Mouse (Mus musculus) G1E (cell line): ENCODE results near the gene Plcb4. TPM values are rescaled to one million over a fixed set of nuclear protein-coding genes. Genes with fewer than 3 reads are reported as not detected.

ENCODE experiments used
- ATAC-seq: 2 replicates; pipeline ENCODE4 v1.8.0; 2016; ENCODE audit warnings: mild to moderate bottlenecking; ENCODE audit not compliant: insufficient number of reproducible peaks, poor library complexity, low FRiP score, severe bottlenecking; ENCODE audit errors: extremely low read depth
- DNase-seq: peaks from one replicate; pipeline ENCODE4 v3.0.0; 2012; ENCODE audit warnings: low spot score
- H3K27me3 ChIP-seq: 2 replicates; pipeline ENCODE4 v1.6.1; 2012; ENCODE audit warnings: mild to moderate bottlenecking, low read length, inconsistent platforms; ENCODE audit not compliant: insufficient read depth
- H3K36me3 ChIP-seq: replicated peaks from 2 replicates; pipeline ENCODE3; 2012; ENCODE audit warnings: mild to moderate bottlenecking, inconsistent platforms
- H3K4me1 ChIP-seq: 2 replicates; pipeline ENCODE4 v1.6.1; 2012; ENCODE audit warnings: low read depth, low read length, inconsistent platforms, mixed read lengths; ENCODE audit not compliant: insufficient read depth
- H3K4me3 ChIP-seq: 2 replicates; pipeline ENCODE4 v1.5.1; 2012; ENCODE audit warnings: low read depth, mild to moderate bottlenecking, inconsistent platforms, low read length, moderate library complexity, mixed read lengths
- H3K9me3 ChIP-seq: replicated peaks from 2 replicates; pipeline ENCODE4 v1.6.1; 2012; ENCODE audit warnings: inconsistent platforms
- CTCF ChIP-seq: IDR thresholded peaks from 2 replicates; pipeline ENCODE4 v1.5.1; 2012; ENCODE audit warnings: low read depth, low read length, inconsistent platforms, mixed read lengths
- GATA1 ChIP-seq: IDR thresholded peaks from 2 replicates; pipeline ENCODE4 v1.6.1; 2012; ENCODE audit warnings: borderline replicate concordance, low read length, inconsistent platforms, mixed read lengths
- GATA2 ChIP-seq: IDR thresholded peaks from 2 replicates; pipeline ENCODE4 v1.6.1; 2012; ENCODE audit warnings: low read depth, low read length, inconsistent platforms, borderline replicate concordance
- POLR2AphosphoS5 ChIP-seq: IDR thresholded peaks from 2 replicates; pipeline ENCODE4 v1.6.1; 2012; ENCODE audit warnings: low read depth, low read length, inconsistent platforms; ENCODE audit not compliant: insufficient replicate concordance
- TAL1 ChIP-seq: conservative IDR thresholded peaks from 2 replicates; pipeline ENCODE4 v1.6.1; 2012; ENCODE audit warnings: low read depth, low read length, inconsistent platforms, mixed read lengths
- polyA plus RNA-seq: library from polyadenylated mRNA; stranded (reverse); fragments of >175 nt; gene quantifications from 2 replicates; pipeline ENCODE4 v1.2.3, GENCODE M21; 2012
- total RNA-seq, 2 experiments: library from RNA; stranded (forward) in 1 of 2; stranded (reverse) in 1 of 2; fragments of 200-1000 nt in 1 of 2; fragments of >200 nt in 1 of 2; fragmentation: Nextera tagmentation in 1 of 2; gene quantifications; 2 replicates each; pipeline ENCODE4 v1.2.3; 2014 to 2017

Gene Plcb4
- total and polyA plus RNA-seq, 3 experiments: 0.27 TPM; not detected in 2

DNA sequence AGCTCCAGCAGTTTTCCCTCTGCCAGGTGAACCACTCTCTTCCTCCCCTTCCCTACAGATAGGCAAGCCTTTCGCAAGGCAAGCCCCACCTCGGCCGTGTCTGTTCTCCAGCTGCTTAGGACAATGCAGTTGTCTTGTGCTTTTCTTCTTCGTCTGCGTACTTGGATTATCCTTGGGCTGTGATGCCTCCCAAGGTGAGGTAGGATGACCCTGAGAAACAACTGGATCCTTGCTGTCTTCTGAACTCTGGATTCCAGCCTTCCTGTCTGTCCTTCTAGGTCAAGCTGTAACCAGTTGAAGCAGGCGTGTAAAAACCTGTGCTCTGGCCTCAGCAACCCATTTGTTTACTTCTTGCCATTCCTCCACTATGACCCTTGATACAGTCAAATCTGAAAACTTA, 122.6 kb downstream of the Plcb4 start:
- DNase-seq (no peak), ATAC-seq (no peak)
- no peaks in the 10 kb centered on the region for H3K4me1 ChIP-seq
- no peaks in the 10 kb centered on the region for H3K36me3 ChIP-seq
- no peak for TF ChIP-seq CTCF
- TF ChIP-seq POLR2AphosphoS5: no peak
- TF ChIP-seq GATA2: no peak
- TF ChIP-seq GATA1: no peak
- no peak for TF ChIP-seq TAL1
- no peak overlapping the region for H3K4me3 ChIP-seq
- H3K9me3 ChIP-seq: peaks cover 21% of the 10 kb centered on the region
- no peaks in the 10 kb centered on the region for H3K27me3 ChIP-seq

DNA sequence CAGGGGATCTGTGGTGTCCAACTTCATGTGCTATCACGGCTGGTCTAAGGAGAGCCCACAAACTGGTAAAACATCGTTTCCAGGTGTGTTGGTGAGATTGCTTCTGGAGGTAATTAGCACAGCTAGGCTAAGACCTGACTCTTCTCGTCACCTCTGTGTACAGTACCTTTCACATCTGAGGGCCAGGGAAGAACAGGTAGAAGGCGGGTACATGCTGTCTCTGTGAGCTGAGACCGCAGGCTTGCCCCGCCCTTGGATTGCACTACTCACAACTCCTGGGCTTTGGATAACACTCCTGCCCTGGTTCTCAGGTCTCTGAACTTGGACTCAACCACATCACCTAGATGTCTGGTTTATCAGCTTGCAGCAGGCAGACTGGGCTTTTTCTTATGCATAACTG, 128.6 kb downstream of the Plcb4 start:
- TF ChIP-seq POLR2AphosphoS5 (no peak), TAL1 (no peak), GATA2 (no peak), GATA1 (no peak), CTCF (no peak)
- Histone ChIP-seq H3K27me3 (no peaks in the 10 kb centered on the region), H3K4me1 (no peaks in the 10 kb centered on the region), H3K36me3 (no peaks in the 10 kb centered on the region), H3K9me3 (peaks cover 26% of the 10 kb centered on the region), H3K4me3 (no peak overlapping the region)
- DNase-seq (no peak), ATAC-seq (no peak)

DNA sequence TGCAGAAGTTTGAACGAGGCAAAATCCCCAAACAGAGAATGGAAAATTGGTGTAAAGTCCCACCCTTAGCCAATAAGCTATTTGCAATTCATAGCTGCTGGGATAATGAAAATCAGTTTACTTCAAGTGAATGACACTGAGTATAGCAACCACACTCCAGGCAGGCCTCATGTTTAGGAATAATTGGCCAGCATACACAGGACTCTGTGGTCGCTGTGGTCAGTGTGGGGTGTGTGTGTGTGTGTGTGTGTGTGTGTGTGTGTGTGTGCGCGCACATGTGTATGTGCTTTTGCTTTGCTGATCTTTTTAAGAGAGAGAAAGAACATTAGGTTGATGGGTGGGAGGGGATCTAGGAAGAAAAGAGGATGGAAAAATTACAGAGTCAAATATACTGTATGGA, 134.1 kb downstream of the Plcb4 start:
- Histone ChIP-seq H3K36me3 (no peaks in the 10 kb centered on the region), H3K4me1 (no peaks in the 10 kb centered on the region), H3K9me3 (peaks cover 24% of the 10 kb centered on the region), H3K4me3 (no peak overlapping the region), H3K27me3 (no peaks in the 10 kb centered on the region)
- TF ChIP-seq GATA2: no peak
- TF ChIP-seq GATA1: no peak
- TF ChIP-seq TAL1: no peak
- no peak for TF ChIP-seq POLR2AphosphoS5
- no peak for TF ChIP-seq CTCF
- ATAC-seq (no peak), DNase-seq (no peak)

DNA sequence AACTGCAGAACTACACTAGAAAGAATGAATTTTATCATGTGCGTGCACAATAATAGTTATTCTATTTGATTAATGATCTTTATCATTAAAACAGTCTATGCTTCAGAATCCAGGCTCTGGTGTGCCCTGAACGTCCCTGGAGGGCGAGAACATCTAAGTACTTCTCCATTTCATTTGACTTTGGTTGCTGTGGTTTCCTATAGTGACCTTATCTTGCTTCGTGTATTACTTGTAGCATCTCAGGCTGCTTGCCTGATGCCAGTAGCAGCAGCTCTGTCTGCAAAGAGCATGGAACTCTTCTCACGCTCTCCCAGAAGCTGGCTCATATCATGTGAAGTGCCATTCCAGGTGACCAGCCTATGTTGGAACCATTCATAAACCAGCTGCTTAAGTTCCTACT, 137.9 kb downstream of the Plcb4 start:
- Histone ChIP-seq H3K4me1 (no peaks in the 10 kb centered on the region), H3K27me3 (no peaks in the 10 kb centered on the region), H3K36me3 (no peaks in the 10 kb centered on the region), H3K4me3 (no peak overlapping the region), H3K9me3 (peaks cover 32% of the 10 kb centered on the region)
- TF ChIP-seq GATA2 (no peak), POLR2AphosphoS5 (no peak), CTCF (no peak), TAL1 (no peak), GATA1 (no peak)
- no peak for ATAC-seq
- no peak for DNase-seq

DNA sequence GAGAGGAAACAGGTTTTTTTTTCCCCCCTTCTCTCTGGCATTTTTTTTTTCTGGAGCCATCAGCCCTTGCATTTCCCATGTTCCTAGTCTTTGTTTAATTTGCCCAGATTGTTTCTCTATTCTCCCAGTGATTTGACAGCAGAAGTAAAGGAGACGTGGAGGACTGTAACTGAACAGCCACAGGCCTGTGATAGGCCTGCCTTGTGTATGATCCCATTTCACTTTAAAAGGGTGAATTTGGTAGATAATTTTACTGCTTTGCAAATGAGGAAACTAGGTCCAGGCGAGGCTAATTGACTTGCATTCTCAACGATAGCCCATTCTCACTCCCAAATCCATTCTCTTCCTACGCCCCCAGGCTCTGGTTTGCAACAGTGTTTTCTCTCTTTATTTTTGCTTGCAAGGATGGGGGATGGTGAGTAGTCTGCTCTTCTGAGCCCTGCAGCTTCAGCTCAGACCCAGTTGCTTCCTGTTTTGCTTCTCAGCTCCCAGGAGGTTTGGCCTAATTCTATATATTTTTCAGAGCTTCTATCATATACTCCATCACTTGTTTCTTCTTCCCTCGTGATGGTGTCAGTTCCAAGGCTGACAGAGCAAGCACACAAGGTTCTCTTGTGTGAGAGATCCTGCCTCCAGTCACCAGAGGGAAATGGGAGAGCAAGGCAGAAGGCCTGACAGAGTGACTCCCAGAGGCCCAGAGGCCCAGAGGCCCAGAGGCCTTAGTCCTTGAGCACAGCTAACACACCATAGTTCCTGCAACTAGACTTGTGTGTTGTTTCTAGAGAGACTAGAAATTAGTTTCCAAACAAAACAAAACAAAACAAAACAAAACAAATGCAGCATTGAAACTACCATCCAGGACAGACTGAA, 139.1 kb downstream of the Plcb4 start:
- H3K27me3 ChIP-seq: no peaks in the 10 kb centered on the region
- TF ChIP-seq POLR2AphosphoS5 (no peak), TAL1 (no peak), CTCF (no peak), GATA1 (no peak), GATA2 (no peak)
- ATAC-seq (no peak), DNase-seq (no peak)
- H3K9me3 ChIP-seq: peaks cover 33% of the 10 kb centered on the region
- H3K4me3 ChIP-seq: no peak overlapping the region
- no peaks in the 10 kb centered on the region for H3K36me3 ChIP-seq
- H3K4me1 ChIP-seq: no peaks in the 10 kb centered on the region

DNA sequence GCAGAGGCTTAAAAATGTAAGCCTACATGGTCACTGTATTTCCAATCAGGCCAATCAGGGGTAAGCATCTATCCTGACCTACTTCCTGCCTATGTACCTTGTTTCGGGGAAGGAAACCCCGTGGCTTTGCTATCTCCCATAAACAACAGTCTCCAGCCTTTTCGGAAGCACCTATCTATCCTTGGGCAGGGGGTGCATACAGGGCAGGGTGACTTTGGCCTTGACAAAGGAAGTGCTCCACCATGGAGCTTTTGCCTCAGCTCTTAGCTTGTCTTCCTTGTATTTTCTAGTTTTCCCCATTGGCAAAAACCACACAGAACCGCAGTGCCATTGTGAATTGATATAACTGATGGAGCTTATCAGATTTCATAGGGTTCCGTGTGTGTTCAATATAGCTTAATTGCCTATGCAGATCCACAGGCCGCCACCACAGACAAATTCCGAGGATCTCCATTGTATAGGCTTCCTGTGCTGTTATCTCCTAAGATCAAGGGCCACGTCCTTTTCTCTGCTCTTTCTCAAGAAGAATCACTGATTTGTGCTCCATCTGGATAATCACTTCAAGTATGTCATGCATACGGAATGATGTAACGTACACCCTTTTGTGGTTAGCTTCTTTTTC, 140.4 kb downstream of the Plcb4 start:
- Histone ChIP-seq H3K4me1 (no peaks in the 10 kb centered on the region), H3K36me3 (no peaks in the 10 kb centered on the region), H3K4me3 (no peak overlapping the region), H3K27me3 (no peaks in the 10 kb centered on the region), H3K9me3 (peaks cover 40% of the 10 kb centered on the region)
- DNase-seq (no peak), ATAC-seq (no peak)
- TF ChIP-seq TAL1 (no peak), GATA1 (no peak)

DNA sequence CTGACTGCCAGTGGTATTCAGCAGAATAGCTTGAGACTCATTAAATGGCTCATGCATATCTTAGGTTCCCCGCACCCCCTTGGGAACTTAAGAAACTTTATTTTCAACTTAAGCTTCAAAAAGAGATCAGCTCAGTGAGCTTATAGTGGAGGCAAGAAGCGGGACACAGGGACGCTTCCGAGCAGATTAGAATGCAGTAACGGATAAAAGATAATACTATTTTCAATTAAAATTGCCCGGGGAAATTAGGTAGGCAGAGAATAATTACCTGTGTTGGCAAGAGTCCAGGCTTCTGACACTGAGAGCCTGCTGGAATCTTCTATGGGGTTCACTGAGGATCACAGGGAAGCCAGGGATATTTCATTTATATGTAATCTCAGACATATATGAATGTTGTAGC, 141.6 kb downstream of the Plcb4 start:
- Histone ChIP-seq H3K9me3 (peaks cover 40% of the 10 kb centered on the region), H3K27me3 (no peaks in the 10 kb centered on the region), H3K36me3 (no peaks in the 10 kb centered on the region), H3K4me1 (no peaks in the 10 kb centered on the region), H3K4me3 (no peak overlapping the region)
- ATAC-seq (no peak), DNase-seq (no peak)
- TF ChIP-seq TAL1 (no peak), GATA2 (no peak), CTCF (no peak), GATA1 (no peak), POLR2AphosphoS5 (no peak)
